13 mouse cellular contexts compared by ENCODE assay signal in the genomic region with DNA sequence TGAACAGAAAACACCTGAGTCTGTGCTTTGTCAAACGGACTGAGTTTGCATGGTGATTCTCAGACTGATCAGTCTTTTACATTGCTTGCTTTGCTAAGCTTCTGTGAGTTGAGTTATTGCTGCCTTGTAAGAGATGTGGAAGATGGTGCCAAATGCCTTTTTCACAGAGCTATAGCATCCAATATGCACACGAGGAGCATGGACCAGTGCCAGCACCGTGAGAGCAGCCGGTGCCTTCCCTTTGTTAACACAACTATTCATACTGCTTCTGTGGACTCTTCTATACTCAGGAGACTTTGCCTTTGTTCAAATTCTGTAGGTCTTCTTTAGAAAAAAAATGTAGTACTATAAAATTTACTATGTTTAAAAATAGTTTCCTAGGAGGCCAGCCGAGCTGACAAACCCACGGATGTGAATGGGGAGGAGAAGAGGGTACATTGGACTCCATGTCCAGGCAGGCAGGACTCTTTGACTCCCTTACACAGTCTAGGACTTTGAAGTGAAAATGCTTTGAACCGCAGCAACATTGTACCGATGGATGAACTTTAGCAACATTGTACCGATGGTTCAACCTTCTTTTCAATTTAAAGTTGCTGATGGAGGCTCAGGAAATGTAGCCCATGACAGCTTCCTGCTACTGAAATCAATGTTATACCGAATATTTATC.
DNase-seq lines count a peak whose midpoint lies in the region; ATAC-seq and TF ChIP-seq lines count a peak whose summit lies in the region.
"Had no signal": no experiment of that assay in that cellular context is flagged by ENCODE, and none has a peak within 500 bp of the region (broad histone marks: within the 10 kb centered on the region; RNA-seq: fewer than 3 reads in every experiment).

No protein-coding gene starts in this region.

- 47% methylated on average over 10 of the region's 10 CpGs for WGBS in lung, embryonic 14.5 days
- 50% methylated on average over 10 of the region's 10 CpGs for WGBS in hindbrain, embryonic 12.5 days
- 26% methylated on average over 10 of the region's 10 CpGs for WGBS in midbrain, embryonic 16.5 days

- 0 out of 2 replicates have a peak overlapping the region, but pooled peaks have one; percentile 20 for H3K4me2 ChIP-seq in lung, embryonic 14.5 days
- no peak overlapping the region for H3K4me2 ChIP-seq in hindbrain, embryonic 12.5 days (replicated peaks)
- H3K4me2 ChIP-seq in midbrain, embryonic 16.5 days (ENCODE audit: low read length): no peak overlapping the region
- H3K4me2 ChIP-seq: limb, embryonic 13.5 days had no signal

- peak; percentile 51 to 74 for DNase-seq in cerebellum, postnatal 25 days
- DNase-seq in cerebellum, adult 9-10 months: no peak
- peak; percentile 59 for DNase-seq in lung, embryonic 14.5 days
- no peak for DNase-seq in lung, adult 18-20 months
- DNase-seq in natural killer cell, adult 2 months (ENCODE audit: low spot score in 2 of 2): no peak
- no peak for DNase-seq in adrenal gland, adult (ENCODE audit: inconsistent age in 2 of 2, low spot score in 1 of 2)
- DNase-seq: heart, adult 11 months; lung, postnatal 36 days; thymus, postnatal 14 days had no signal

- H3K36me3 ChIP-seq in lung, embryonic 14.5 days (ENCODE audit: insufficient read depth): no peaks in the 10 kb centered on the region
- no peaks in the 10 kb centered on the region for H3K36me3 ChIP-seq in hindbrain, embryonic 12.5 days
- no peaks in the 10 kb centered on the region for H3K36me3 ChIP-seq in midbrain, embryonic 16.5 days (ENCODE audit: control insufficient read depth, insufficient read depth, low read length)
- H3K36me3 ChIP-seq: G1E; limb, embryonic 13.5 days had no signal

- no peak overlapping the region for H3K4me3 ChIP-seq in lung, embryonic 14.5 days (ENCODE audit: low read depth, low read length)
- no peak overlapping the region for H3K4me3 ChIP-seq in hindbrain, embryonic 12.5 days
- H3K4me3 ChIP-seq in midbrain, embryonic 16.5 days (ENCODE audit: low read depth, low read length): no peak overlapping the region
- H3K4me3 ChIP-seq: limb, embryonic 13.5 days had no signal

- H3K9ac ChIP-seq in lung, embryonic 14.5 days: no peak overlapping the region
- H3K9ac ChIP-seq in hindbrain, embryonic 12.5 days: no peak overlapping the region
- no peak overlapping the region for H3K9ac ChIP-seq in midbrain, embryonic 16.5 days (ENCODE audit: low read depth, low read length)
- H3K9ac ChIP-seq: limb, embryonic 13.5 days had no signal

- no peaks in the 10 kb centered on the region for H3K9me3 ChIP-seq in lung, embryonic 14.5 days (ENCODE audit: low read depth, low read length)
- H3K9me3 ChIP-seq in hindbrain, embryonic 12.5 days (replicated peaks): no peaks in the 10 kb centered on the region
- no peaks in the 10 kb centered on the region for H3K9me3 ChIP-seq in midbrain, embryonic 16.5 days (replicated peaks; ENCODE audit: control insufficient read depth, low read length, poor library complexity, severe bottlenecking)
- H3K9me3 ChIP-seq: G1E; limb, embryonic 13.5 days had no signal

- no peak for ATAC-seq in lung, embryonic 14.5 days (ENCODE audit: insufficient read depth)
- peak; percentile 54; the same call in 1 of the 2 replicates for ATAC-seq in hindbrain, embryonic 12.5 days (ENCODE audit: low FRiP score)
- ATAC-seq in midbrain, embryonic 16.5 days: peak; percentile 83

- TF ChIP-seq CTCF in lung, embryonic 14.5 days (IDR thresholded peaks at IDR 0.05; ENCODE audit: low read depth): no peak

- peak overlapping the region; percentile 42; the same call in 1 of the 2 replicates for H3K27ac ChIP-seq in lung, embryonic 14.5 days (ENCODE audit: low read depth)
- peak overlapping the region; percentile 3 for H3K27ac ChIP-seq in hindbrain, embryonic 12.5 days
- peak overlapping the region; percentile 8 for H3K27ac ChIP-seq in midbrain, embryonic 16.5 days (ENCODE audit: low read length)

- H3K4me1 ChIP-seq in lung, embryonic 14.5 days (ENCODE audit: insufficient read depth): peaks cover 3% of the 10 kb centered on the region
- peaks cover 13% of the 10 kb centered on the region for H3K4me1 ChIP-seq in hindbrain, embryonic 12.5 days
- peaks cover 18% of the 10 kb centered on the region for H3K4me1 ChIP-seq in midbrain, embryonic 16.5 days (ENCODE audit: control insufficient read depth, insufficient read depth, low read length)

- no peaks in the 10 kb centered on the region for H3K27me3 ChIP-seq in lung, embryonic 14.5 days (ENCODE audit: insufficient read depth, low read length)
- H3K27me3 ChIP-seq in hindbrain, embryonic 12.5 days: no peaks in the 10 kb centered on the region
- H3K27me3 ChIP-seq in midbrain, embryonic 16.5 days (ENCODE audit: control insufficient read depth, insufficient read depth, low read depth, low read length): no peaks in the 10 kb centered on the region
- H3K27me3 ChIP-seq: limb, embryonic 13.5 days had no signal

Comparison
In these comparisons a context has a peak if more than half of its experiments do, and no peak if none do; other contexts are left out.
1. DNase-seq: peak in cerebellum, postnatal 25 days (2 of 2) and lung, embryonic 14.5 days (single experiment); none in cerebellum, adult 9-10 months (single experiment), lung, adult 18-20 months (0 of 2), natural killer cell, adult 2 months (0 of 2) and adrenal gland, adult (0 of 2).
2. Peak in every context shown above with its lines, with median percentiles within 50 percentile points of each other: H3K27ac ChIP-seq.